Mouse (Mus musculus): Measurements from ENCODE around the gene Cntnap1.

DNA sequence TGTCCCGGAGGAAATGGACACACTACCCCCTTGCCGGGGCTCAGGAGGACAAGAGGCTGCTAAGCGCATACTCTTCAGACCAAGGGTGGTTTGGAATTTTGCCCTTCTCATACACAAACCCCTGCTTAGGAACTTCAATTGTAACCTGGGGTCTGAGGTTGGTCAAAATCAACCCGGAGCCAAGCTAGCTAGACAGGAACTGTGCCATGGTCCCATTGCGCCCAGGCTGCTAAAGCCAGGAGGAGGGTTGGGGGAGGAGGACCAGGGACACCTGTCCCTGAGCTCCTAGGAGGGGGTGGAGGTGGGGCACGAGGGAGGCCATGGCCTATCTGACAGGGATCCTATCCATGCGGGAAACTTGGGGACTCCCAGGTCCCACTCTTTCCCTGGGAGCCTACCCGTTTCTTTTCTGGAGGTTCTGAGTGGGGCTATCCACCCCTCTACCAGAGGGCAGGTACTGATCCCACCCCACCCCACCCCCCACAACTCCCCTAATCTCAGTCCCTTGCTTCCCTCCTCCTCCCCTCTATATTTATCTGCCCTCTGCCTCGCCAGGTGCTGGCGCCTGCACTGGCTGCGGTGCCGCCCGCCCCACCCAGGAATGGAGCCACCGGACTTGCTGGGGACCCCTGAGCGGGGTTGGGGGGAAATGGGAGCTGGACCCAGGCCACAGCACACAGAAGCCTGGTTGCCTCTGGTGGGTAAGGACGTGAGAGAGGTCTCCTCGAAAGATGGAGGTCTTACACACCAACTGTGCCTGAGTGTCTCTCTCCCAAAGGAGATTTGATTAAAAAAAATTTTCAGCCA is 819 bp upstream of the Cntnap1 start:
- TF ChIP-seq POLR2A (IDR thresholded peaks at IDR 0.05; ENCODE audit: borderline replicate concordance, insufficient read depth, low read length) (no peak), CTCF (IDR thresholded peaks at IDR 0.05; ENCODE audit: borderline replicate concordance, insufficient read depth, low read depth, low read length) (no peak)

Measured in cerebellum, adult 2 months (tissue).